In the genomic region with DNA sequence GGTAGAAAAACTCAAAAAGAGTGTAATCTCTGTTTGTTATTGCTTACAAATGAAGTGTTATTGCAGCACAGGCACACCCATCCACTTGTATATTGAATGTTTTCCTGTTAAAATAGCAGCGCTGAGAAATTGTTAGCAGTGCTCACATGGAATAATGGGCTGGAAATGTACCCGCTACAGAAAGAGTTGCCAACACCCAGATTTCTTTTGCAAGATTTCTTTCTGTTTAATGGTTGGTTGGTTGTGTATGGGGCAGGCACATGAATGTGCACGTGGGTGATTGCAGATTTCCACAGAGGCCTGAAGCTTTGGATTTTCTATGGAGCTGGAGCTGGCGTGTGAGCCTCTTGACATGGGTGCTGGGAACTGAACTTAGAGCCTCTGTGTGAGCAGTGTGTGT, we compare ENCODE assay signal across 19 mouse cellular contexts.
DNase-seq lines count a peak whose midpoint lies in the region; TF ChIP-seq lines count a peak whose summit lies in the region.
"Had no signal": no experiment of that assay in that cellular context is flagged by ENCODE, and none has a peak within 500 bp of the region (broad histone marks: within the 10 kb centered on the region; RNA-seq: fewer than 3 reads in every experiment).

No protein-coding gene starts in this region.

- peak; percentile 79 for DNase-seq in heart, adult 11 months
- no peak for DNase-seq in heart, adult 9 months (ENCODE audit: low spot score in 2 of 2)
- peak; percentile 10 to 45 for DNase-seq in lung, adult 18-20 months
- DNase-seq in lung, adult 2 months: no peak
- DNase-seq in brain, embryonic 14.5 days (ENCODE audit: low read depth): peak; percentile 27
- peak; percentile 28 for DNase-seq in lung, postnatal 10 days
- no peak for DNase-seq in right cerebral cortex, postnatal 25 days
- DNase-seq in cerebellum, postnatal 25 days: no peak
- DNase-seq: adrenal gland, adult 2 months; adrenal gland, postnatal 36 days; cerebellum, adult 11 months; cerebellum, adult 8-10 months; cerebellum, postnatal 14 days; gastrocnemius, postnatal 10 days; heart, adult 2 months had no signal

- TF ChIP-seq CTCF in lung, adult 2 months (IDR thresholded peaks at IDR 0.05; ENCODE audit: insufficient read depth, low read length): no peak
- no peak for TF ChIP-seq CTCF in brain, embryonic 14.5 days (IDR thresholded peaks at IDR 0.05; ENCODE audit: borderline replicate concordance, extremely low read depth, insufficient read depth, insufficient read length)

- WGBS in lung, adult 2 months: 53% methylated on average over 4 of the region's 4 CpGs

- TF ChIP-seq POLR2A in lung, adult 2 months (IDR thresholded peaks at IDR 0.05; ENCODE audit: borderline replicate concordance, extremely low read depth, low read depth, low read length): no peak
- no peak for TF ChIP-seq POLR2A in brain, embryonic 14.5 days (IDR thresholded peaks at IDR 0.05; ENCODE audit: borderline replicate concordance, extremely low read depth, insufficient read depth, insufficient read length, poor library complexity, severe bottlenecking)

- H3K4me3 ChIP-seq in lung, adult 2 months (replicated peaks; ENCODE audit: extremely low read depth, low read depth, low read length): no peak overlapping the region
- H3K4me3 ChIP-seq: embryonic facial prominence, embryonic 12.5 days; forebrain, embryonic 12.5 days; heart, adult 2 months; heart, embryonic 12.5 days; hindbrain, embryonic 10.5 days had no signal

- peaks cover 17% of the 10 kb centered on the region for H3K4me1 ChIP-seq in lung, adult 2 months (ENCODE audit: control insufficient read depth, insufficient read depth, low read length)
- H3K4me1 ChIP-seq: embryonic facial prominence, embryonic 12.5 days; heart, embryonic 12.5 days; hindbrain, embryonic 10.5 days had no signal

Comparison
In these comparisons a context has a peak if more than half of its experiments do, and no peak if none do; other contexts are left out.
1. DNase-seq: peak in heart, adult 11 months (single experiment), lung, adult 18-20 months (2 of 2), brain, embryonic 14.5 days (single experiment) and lung, postnatal 10 days (single experiment); none in heart, adult 9 months (0 of 2), lung, adult 2 months (single experiment), right cerebral cortex, postnatal 25 days (single experiment) and cerebellum, postnatal 25 days (0 of 2).